Mouse (Mus musculus) heart, postnatal 4 days (tissue): ENCODE data around the gene Sgf29. TPM values are rescaled to one million over a fixed set of nuclear protein-coding genes. Genes with fewer than 3 reads are reported as not detected.

Experiments
- DNase-seq: peaks from one replicate; pipeline ENCODE4 v3.0.0; 2021
- total RNA-seq, 2 experiments: library from RNA; stranded (reverse); gene quantifications; 2 replicates each; pipeline ENCODE4 v1.2.3; 2021

The Sgf29 gene
- total RNA-seq, 2 experiments from 2014 or later: 30.9 to 33.2 TPM

DNA sequence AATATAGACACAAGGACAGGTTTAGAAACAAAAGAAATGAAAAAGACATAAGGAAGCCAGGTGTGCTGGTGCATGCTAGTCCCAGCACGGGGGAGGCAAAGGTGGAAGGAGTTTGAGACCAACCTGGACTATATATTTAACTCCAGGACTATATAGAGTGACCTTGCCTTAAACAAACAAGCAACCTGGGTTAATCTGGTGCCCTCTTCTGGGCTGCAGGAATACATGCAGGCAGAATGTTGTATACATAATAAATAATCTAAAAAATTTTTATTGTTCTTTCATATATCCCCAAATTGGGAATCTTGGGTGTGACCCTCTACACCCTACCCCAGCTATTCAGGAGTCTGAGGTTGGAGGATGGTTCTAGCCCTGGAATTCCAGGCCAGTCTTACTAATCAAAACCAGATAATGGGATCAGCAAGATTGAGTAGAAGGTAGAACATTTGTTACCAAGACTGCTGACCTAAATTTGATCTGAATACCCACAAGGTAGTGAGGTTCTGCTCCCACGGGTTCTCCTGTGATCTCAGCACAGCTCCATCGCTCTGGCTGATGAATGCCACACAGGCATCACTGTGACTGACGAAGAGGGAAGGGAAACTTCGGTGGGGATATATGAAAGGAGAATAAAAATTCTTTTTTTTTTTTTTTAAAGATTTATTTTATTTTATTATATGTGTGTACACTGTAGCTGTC is 6.4 kb upstream of the Sgf29 start:
- DNase-seq: no peak

GRCm38 (mm10) chr7:126643244-126643617 is 5.9 kb upstream of the Sgf29 start:
- DNase-seq: peak; percentile 61

- no peak for DNase-seq
Observed at GRCm38 (mm10) chr7:126644345-126644744, 4.8 kb upstream of the Sgf29 start.

DNA sequence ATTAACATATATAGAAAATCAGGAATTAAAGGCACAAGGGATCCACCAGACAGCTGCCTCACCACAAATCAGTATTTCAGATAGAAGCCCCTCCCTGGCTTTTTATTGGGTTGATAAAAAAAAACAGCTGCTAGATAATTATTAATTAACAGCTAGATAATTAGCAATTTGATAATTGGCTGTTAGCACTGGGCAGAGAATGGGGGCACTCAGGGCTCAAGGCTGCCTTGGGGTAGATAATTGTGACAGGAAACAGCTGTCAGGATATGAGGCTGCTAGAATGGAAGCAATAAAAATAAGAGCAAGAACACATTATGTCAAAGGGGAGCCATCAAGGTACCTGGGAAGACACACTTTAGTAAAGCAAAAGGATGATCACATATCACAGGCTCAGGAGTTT is 4.2 kb upstream of the Sgf29 start:
- DNase-seq: no peak

DNA sequence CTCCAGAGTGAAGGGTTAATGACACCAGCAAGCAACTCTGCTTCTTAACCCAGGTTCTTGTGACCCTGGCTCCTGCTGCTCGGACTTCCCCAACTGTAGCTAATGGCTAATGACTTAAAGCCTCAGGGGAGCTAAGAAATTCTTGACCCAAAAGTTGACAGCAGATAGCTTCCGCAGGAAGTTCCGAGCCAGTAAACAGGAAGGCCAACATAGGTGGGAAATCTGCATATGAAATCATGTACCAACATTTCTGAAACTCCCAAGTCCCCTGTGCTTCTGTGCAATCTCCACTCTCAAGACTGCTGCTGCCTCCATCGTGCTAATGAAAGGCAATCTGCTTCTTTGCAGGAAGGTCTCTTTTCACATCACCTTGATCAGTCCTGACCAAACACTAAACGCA is 3.4 kb upstream of the Sgf29 start:
- no peak for DNase-seq

DNA sequence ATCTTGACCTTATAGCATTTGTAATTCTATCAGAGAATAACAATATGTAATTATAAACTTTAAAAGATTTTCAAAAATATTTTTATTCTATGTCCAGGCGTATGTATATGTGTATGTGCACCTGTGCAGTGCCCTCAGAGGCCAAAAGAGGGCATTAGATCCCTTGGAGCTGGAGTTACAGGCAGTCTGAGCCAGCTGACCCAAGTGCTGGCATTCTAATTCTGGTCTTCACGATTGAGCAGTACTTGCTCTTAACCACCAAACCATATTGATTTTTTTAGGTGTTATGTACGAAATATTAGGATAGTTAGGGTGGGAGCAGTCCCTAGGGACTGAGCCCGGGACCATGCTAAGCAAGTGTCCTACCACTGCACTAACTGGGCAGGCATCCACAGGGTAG is 623 bp upstream of the Sgf29 start:
- DNase-seq: no peak

DNA sequence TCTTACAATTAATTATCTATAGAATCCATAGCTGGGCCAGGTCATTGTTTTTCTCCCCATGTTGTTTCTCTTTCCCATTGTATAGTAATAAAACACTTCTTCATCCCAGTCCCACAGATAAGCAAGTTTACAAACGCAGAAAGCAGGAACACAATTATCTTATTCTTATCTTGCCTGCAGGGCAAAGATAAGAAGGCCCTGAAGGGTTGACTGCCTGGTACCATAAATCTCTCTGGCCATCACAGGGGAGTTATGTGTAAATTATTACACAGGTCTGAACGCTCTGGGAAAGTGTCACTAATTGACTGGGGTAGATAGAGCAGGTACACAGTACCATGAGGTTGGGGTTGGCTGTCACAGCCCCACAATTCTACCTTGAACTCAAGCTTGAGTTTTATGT is 1.7 kb downstream of the Sgf29 start:
- DNase-seq: no peak

- no peak for DNase-seq
Observed at GRCm38 (mm10) chr7:126653991-126654390, 4.9 kb downstream of the Sgf29 start.

GRCm38 (mm10) chr7:126655695-126656094 is 6.6 kb downstream of the Sgf29 start:
- no peak for DNase-seq

GRCm38 (mm10) chr7:126657522-126657921 is 8.4 kb downstream of the Sgf29 start:
- DNase-seq: no peak

DNA sequence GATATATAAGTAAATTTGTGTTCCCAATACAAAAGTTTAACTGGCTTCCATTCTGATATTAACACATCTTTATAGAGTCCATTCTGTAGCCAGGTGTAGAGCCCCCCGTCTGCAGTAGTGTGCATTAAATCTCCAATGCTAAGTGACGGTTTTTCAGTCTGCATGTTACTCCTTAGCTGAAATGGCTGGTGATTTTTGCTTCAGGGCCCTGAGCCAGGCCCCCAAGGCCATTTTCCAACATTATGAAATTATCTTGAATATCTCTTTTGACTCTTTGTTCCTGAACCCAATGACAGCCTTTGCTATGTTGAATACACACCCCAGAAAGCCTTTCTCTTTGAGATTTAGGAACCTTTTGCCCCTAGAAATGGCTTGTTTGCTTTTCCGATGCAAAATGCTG is 10.7 kb downstream of the Sgf29 start:
- DNase-seq: no peak

- no peak for DNase-seq
Observed at GRCm38 (mm10) chr7:126663646-126664045, 14.5 kb downstream of the Sgf29 start.

DNA sequence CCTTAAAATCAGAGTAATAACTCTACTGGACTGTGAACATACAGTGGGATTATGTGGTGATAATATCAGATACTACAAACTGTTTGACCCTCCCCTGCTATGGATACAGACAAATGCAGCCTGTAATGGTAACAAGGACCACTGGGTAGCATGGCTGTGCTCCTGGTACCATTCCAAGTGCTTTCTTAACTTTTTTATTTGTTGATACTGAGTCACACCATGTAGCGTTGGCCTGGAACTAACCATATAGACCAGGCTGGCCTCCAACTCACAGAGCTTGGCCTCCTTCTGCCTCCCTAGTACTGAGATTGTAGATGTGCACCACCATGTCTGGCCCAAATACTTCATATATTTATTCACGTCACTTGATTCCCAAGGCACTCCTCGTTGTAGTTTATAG is 16.2 kb downstream of the Sgf29 start:
- DNase-seq: peak; percentile 23

DNA sequence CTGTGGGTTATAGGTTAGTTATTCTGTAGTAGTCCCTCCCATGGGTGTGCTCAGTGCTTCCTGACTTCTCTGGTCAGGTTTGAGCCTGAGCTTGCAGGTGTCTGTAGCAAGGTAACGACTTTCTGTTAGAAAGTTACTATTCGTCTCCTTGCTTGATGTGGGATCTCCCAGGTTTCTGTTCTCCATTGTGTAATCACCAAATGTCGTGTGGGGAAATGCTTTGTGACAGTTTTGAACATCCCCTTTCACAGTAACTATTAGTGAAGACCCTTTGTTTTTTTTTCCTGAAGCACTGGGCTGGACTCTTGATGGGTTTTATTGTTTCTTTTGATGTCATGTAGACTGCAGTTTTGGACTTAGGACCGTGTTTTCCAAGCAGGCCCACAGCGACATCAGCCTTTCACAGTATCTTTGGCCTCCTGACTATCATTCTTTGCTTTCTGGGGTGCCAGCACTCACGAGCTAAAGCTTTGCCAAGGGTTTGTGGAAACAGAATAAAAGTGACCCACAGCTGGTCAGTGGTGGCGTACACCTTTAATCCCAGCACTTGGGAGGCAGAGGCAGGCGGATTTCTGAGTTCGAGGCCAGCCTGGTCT is 18.5 kb downstream of the Sgf29 start:
- DNase-seq: no peak

DNA sequence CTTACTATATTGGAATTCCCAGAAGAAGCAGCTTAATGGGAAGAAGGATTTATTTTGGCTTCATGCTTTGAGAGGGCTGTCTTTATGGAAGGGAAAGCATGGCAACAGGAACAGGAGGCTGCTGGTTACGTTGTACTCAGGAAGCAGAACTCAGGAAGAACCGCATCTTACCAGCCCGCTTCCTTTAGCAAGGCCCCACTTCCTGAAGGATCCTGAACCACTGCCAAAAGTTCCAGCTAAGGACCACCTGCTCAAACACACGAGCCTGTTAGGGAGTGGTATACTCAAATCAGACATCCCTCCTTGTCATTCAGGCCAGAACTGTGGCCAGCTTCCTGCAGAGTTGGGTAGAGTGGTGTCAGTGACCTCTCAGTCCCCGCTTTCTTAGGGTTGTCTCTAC is 19.3 kb downstream of the Sgf29 start:
- no peak for DNase-seq

DNA sequence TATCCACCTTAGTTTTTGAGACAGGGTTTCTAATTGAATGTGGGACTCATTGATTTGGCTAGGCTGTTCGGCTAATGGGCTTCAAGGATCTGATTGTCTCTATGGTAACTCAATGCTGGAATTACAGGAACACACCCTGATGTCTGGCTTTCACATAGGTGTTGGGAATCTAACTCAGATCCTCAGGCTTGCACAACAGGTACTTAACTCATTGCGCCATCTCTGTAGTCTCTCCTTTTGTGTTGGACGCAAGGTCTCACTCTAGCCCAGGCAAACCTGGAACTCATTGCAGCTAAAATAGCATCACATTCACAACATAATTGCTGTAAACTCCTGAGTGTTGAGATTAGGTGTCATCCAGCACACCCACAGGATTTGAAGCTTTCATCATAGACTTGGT is 21.0 kb downstream of the Sgf29 start:
- DNase-seq: no peak

- DNase-seq: no peak
Observed at GRCm38 (mm10) chr7:126672111-126672510, 23.0 kb downstream of the Sgf29 start.

DNA sequence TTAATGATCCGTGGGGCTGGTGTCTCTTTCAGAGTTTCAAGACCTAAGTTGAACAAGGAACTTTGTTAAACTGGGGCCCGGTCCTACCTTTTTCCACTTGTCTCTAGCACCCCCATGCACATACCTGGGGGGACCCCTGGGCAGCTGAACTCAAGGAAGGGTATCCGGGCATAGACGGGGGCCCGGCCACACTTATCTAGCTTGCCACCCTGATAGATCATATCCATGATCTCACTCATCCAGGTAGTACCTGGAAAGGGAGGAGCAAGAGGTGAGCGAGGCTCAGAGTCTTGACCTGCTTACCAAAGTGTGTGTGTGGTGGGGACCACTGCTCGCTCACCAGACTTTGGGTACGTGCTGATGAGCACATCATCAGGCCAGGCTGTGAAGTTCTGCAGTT is 26.0 kb downstream of the Sgf29 start:
- DNase-seq: no peak

DNA sequence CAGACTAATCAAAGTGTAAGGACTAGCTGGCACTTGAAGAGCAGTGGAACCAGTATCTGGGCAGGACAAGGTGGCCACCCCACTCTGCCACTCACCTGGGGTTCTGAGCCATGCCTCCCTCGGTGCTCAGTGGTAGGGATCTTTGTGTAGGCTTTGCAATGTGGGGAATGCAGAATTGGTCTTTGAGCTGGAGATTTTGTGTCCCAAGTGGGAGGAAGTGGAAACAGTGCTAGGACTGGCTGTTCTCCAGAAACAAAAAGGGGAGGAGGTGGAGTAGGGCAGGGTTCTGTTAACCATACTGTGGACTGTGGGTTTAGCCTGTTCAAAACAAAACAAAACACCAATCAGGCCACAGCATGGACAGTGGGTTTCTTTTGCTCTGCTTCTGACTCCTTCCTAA is 27.1 kb downstream of the Sgf29 start, which contains the start of gene Sult1a1:
Gene Sult1a1, minus strand, starts transcription at position 226 of the 400 bp plus-strand sequence.
- peak; percentile 55 for DNase-seq

- DNase-seq: no peak
Observed at GRCm38 (mm10) chr7:126676631-126677220, 27.6 kb downstream of the Sgf29 start.

DNA sequence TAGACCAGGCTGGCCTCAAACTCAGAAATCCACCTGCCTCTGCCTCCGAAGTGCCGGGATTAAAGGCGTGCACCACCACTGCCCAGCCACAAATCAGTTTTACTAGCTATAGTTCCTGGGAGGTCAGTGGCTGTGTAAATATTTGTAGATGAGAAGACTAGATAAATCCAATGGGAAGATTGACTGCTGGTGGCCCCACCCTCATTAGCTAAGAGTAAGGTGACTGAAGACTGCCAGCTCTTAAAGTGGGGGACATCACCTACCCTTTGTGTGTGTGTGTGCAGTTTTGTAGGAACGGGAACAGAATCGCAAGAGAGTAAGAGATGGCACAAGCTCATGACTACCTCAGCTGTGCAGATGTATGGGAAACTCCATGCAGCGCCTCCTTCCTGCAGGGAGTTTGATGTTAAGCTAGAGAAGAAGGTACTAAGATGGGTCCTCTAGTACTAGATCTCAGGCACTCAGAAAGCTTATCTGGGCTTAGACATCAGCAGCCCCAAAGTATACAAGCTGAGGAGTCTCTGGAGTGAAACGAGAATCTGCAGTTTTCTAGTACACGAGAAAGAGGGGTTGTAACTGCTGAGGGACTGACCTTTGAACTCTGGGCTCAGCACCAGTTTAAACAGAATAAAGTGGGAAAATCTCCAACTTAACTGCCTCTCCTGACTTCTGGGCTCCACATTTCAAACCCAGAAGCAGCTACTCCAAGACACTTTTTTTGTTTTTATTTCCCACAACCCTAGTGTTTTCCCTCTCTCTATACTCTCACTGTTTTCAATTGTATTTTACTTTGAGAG is 29.6 kb downstream of the Sgf29 start:
- DNase-seq: no peak

GRCm38 (mm10) chr7:126679683-126680082 is 30.6 kb downstream of the Sgf29 start:
- DNase-seq: no peak

- no peak for DNase-seq
Observed at GRCm38 (mm10) chr7:126681221-126681620, 32.1 kb downstream of the Sgf29 start.
